Mouse (Mus musculus): ENCODE measurements at regions not wholly inside any gene's neighbourhood (a gene's known extent, or its start where the extent isn't known, plus 50 kb on each side); places are given as distances from the start of the nearest gene placed in this dataset.

DNA sequence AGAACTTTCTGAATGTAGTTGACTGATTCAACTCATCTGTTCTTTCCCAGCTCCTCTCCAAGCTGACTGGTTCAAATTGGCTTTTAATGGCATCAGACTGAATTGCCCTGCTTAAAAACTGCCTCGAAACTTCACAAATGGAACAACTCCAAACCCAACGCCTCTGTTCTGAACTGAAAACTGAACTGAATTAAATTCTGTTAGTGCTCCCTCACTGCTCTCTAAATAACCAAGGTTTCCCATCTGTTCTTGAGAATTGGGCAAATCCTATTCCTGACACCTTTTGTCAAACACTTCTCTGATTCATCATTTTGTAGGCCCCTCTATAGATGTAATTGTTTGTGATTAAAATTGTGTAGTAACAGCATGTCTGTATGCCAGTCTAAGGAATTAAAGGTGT lies 932.2 kb upstream of the B3galt2 start:
- Histone ChIP-seq H3K9me3 (ENCODE audit: control insufficient read depth, low read length) (no peaks in the 10 kb centered on the region), H3K36me3 (ENCODE audit: control insufficient read depth, insufficient read depth, low read length) (no peaks in the 10 kb centered on the region), H3K9ac (ENCODE audit: low read length) (no peak overlapping the region), H3K4me1 (replicated peaks; ENCODE audit: control insufficient read depth, insufficient read depth, low read length) (no peaks in the 10 kb centered on the region), H3K27me3 (replicated peaks; ENCODE audit: control insufficient read depth, insufficient read depth, low read length) (no peaks in the 10 kb centered on the region), H3K4me2 (ENCODE audit: low read length) (no peak overlapping the region), H3K27ac (ENCODE audit: low read depth) (no peak overlapping the region), H3K4me3 (ENCODE audit: low read depth, low read length) (no peak overlapping the region)
- WGBS = 87% methylated on average over 2 of the region's 2 CpGs
- DNase-seq (ENCODE audit: low spot score) (no peak), ATAC-seq (replicated peaks; ENCODE audit: low FRiP score, low TSS enrichment, low read depth) (no peak)

DNA sequence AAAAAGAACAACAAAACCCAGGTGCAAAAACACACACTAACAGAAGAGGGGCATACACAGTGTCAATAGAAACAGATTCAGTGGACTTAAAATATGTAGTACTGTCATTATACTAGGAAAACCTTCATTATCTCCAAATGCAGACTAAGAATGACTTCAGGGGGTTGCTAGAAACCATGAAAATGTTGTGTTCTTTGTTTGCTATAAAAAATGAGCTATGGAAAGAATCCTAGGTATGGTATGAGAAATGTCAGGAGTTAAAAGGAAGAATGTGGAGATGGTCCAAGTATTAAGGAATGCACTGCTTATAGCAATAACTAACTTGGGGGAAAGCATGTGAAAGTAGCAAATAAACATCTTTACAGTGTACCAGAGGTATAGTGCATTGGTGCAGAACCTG lies 910.2 kb upstream of the B3galt2 start:
- Histone ChIP-seq H3K9ac (ENCODE audit: low read length) (no peak overlapping the region), H3K4me1 (replicated peaks; ENCODE audit: control insufficient read depth, insufficient read depth, low read length) (no peaks in the 10 kb centered on the region), H3K4me2 (ENCODE audit: low read length) (no peak overlapping the region), H3K27ac (ENCODE audit: low read depth) (no peak overlapping the region), H3K36me3 (ENCODE audit: control insufficient read depth, insufficient read depth, low read length) (no peaks in the 10 kb centered on the region), H3K9me3 (ENCODE audit: control insufficient read depth, low read length) (no peaks in the 10 kb centered on the region), H3K27me3 (replicated peaks; ENCODE audit: control insufficient read depth, insufficient read depth, low read length) (no peaks in the 10 kb centered on the region), H3K4me3 (ENCODE audit: low read depth, low read length) (no peak overlapping the region)
- DNase-seq (ENCODE audit: low spot score) = no peak
- ATAC-seq (replicated peaks; ENCODE audit: low FRiP score, low TSS enrichment, low read depth) = no peak

DNA sequence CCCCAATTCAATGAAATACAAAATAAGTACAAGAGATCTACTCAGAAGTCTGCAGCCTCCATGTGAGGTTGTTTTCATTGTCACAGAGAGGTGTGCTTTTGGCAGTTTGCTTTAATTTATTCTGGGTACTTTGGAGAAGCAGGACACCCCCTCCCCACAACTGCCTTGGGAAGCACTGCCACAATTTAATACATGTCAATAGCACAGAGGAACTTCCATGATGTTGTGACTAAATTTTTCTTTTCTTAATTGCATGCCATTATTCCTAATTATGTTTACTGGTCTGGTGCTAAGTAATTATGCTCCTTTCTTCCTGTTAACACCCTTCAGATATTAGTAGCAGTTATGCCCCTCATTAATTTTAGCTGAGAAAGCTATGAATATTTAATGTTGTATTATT lies 906.4 kb upstream of the B3galt2 start:
- ATAC-seq (replicated peaks; ENCODE audit: low FRiP score, low TSS enrichment, low read depth) = no peak

DNA sequence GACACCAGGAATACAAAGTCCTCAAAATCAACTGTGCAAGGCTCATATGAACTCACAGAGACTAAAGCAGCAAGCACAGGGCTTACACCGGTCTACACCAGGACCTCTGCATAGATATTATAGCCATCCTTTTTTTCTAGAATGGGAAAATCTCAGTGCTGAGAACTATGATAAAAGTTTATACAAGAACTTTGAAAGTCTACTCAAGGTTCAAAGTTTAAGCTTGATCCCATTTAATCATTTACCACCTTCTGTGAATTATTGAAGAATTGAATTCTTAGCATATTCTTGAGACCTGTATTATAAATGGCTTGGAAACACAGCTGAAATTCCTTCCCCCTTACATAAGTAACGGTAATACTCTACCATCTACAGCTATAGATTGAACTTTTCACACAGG lies 902.1 kb upstream of the B3galt2 start:
- no peak overlapping the region for H3K4me2 ChIP-seq (ENCODE audit: low read length)
- no peak overlapping the region for H3K27ac ChIP-seq (ENCODE audit: low read depth)
- H3K27me3 ChIP-seq (replicated peaks; ENCODE audit: control insufficient read depth, insufficient read depth, low read length) = no peaks in the 10 kb centered on the region
- H3K9ac ChIP-seq (ENCODE audit: low read length) = no peak overlapping the region
- H3K4me1 ChIP-seq (replicated peaks; ENCODE audit: control insufficient read depth, insufficient read depth, low read length) = no peaks in the 10 kb centered on the region
- H3K4me3 ChIP-seq (ENCODE audit: low read depth, low read length) = no peak overlapping the region
- WGBS = 78% methylated on average over 2 of the region's 2 CpGs
- DNase-seq (ENCODE audit: low spot score) (no peak), ATAC-seq (replicated peaks; ENCODE audit: low FRiP score, low TSS enrichment, low read depth) (no peak)
- H3K9me3 ChIP-seq (ENCODE audit: control insufficient read depth, low read length) = no peaks in the 10 kb centered on the region
- no peaks in the 10 kb centered on the region for H3K36me3 ChIP-seq (ENCODE audit: control insufficient read depth, insufficient read depth, low read length)

More for the DNA sequence above, 906.4 kb upstream of the B3galt2 start:
- Histone ChIP-seq H3K9me3 (ENCODE audit: control insufficient read depth, low read length) (no peaks in the 10 kb centered on the region), H3K27me3 (replicated peaks; ENCODE audit: control insufficient read depth, insufficient read depth, low read length) (no peaks in the 10 kb centered on the region), H3K4me1 (replicated peaks; ENCODE audit: control insufficient read depth, insufficient read depth, low read length) (no peaks in the 10 kb centered on the region), H3K4me3 (ENCODE audit: low read depth, low read length) (no peak overlapping the region), H3K4me2 (ENCODE audit: low read length) (no peak overlapping the region), H3K36me3 (ENCODE audit: control insufficient read depth, insufficient read depth, low read length) (no peaks in the 10 kb centered on the region), H3K27ac (ENCODE audit: low read depth) (no peak overlapping the region), H3K9ac (ENCODE audit: low read length) (no peak overlapping the region)
- DNase-seq (ENCODE audit: low spot score) = no peak

DNA sequence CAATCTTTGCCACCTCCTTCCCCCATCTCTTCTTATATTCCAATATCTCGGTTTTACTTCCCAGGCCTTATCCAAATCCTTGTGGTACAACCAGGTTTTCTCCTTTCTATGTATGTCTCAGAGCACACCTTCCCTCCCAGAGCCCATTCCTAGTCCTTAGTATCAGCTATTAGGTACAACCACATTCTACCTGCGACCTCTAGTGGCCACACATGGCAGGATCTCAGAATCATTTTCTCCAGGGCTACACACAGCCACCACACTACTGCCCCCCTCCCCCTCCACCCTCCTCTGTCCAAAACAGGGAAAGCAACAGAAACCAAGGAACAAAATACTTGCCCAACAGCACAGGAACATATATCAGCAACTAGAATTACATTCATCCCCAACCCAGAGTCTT lies 898.2 kb upstream of the B3galt2 start:
- Histone ChIP-seq H3K27me3 (replicated peaks; ENCODE audit: control insufficient read depth, insufficient read depth, low read length) (no peaks in the 10 kb centered on the region), H3K4me3 (ENCODE audit: low read depth, low read length) (no peak overlapping the region), H3K36me3 (ENCODE audit: control insufficient read depth, insufficient read depth, low read length) (no peaks in the 10 kb centered on the region), H3K4me1 (replicated peaks; ENCODE audit: control insufficient read depth, insufficient read depth, low read length) (no peaks in the 10 kb centered on the region), H3K27ac (ENCODE audit: low read depth) (no peak overlapping the region), H3K9me3 (ENCODE audit: control insufficient read depth, low read length) (no peaks in the 10 kb centered on the region), H3K4me2 (ENCODE audit: low read length) (no peak overlapping the region), H3K9ac (ENCODE audit: low read length) (no peak overlapping the region)
- DNase-seq (ENCODE audit: low spot score) (peak; percentile 54), ATAC-seq (replicated peaks; ENCODE audit: low FRiP score, low TSS enrichment, low read depth) (no peak; the same call in 1 of the 2 replicates)
- WGBS = 16% methylated on average over 2 of the region's 2 CpGs

DNA sequence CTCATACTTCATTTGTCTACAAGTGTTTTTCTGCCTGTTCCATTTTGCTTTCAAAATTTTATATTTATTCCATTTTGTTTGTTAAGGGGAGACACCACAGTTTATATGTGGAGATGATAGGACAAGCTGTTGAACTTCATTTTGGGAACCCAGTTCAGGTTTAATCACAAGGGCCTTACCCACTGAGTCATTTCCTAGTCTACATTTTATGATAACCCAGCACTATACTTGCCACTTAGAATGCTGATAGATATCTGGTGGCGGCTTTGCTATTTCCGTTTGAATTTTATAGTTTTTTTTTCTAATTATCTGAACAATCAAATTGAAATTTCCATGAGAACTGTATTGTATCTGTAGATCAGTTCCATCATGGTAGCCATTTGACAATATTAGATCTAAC lies 869.5 kb upstream of the B3galt2 start:
- Histone ChIP-seq H3K9me3 (ENCODE audit: control insufficient read depth, low read length) (no peaks in the 10 kb centered on the region), H3K4me1 (replicated peaks; ENCODE audit: control insufficient read depth, insufficient read depth, low read length) (no peaks in the 10 kb centered on the region), H3K4me3 (ENCODE audit: low read depth, low read length) (no peak overlapping the region), H3K27me3 (replicated peaks; ENCODE audit: control insufficient read depth, insufficient read depth, low read length) (no peaks in the 10 kb centered on the region), H3K27ac (ENCODE audit: low read depth) (no peak overlapping the region), H3K4me2 (ENCODE audit: low read length) (no peak overlapping the region), H3K9ac (ENCODE audit: low read length) (no peak overlapping the region), H3K36me3 (ENCODE audit: control insufficient read depth, insufficient read depth, low read length) (no peaks in the 10 kb centered on the region)
- DNase-seq (ENCODE audit: low spot score) (no peak), ATAC-seq (replicated peaks; ENCODE audit: low FRiP score, low TSS enrichment, low read depth) (no peak)
- WGBS = 94% methylated on average over 2 of the region's 2 CpGs
